Mouse (Mus musculus) adrenal gland, postnatal 10 days (tissue): ENCODE results near the gene Mansc1. TPM values are rescaled to one million over a fixed set of nuclear protein-coding genes. Genes with fewer than 3 reads are reported as not detected.
A peak's percentile ranks its signal among the peaks of the same experiment; 100 is the strongest.

Experiments
- DNase-seq: peaks from one replicate; pipeline ENCODE4 v3.0.0; 2021; ENCODE audit warnings: mixed read lengths
- total RNA-seq, 2 experiments: library from RNA; stranded (reverse); gene quantifications; 2 replicates each; pipeline ENCODE4 v1.2.3; 2021

Mansc1 gene
- total RNA-seq, 2 experiments from 2014 or later, result 5.5 to 6.9 TPM

DNA sequence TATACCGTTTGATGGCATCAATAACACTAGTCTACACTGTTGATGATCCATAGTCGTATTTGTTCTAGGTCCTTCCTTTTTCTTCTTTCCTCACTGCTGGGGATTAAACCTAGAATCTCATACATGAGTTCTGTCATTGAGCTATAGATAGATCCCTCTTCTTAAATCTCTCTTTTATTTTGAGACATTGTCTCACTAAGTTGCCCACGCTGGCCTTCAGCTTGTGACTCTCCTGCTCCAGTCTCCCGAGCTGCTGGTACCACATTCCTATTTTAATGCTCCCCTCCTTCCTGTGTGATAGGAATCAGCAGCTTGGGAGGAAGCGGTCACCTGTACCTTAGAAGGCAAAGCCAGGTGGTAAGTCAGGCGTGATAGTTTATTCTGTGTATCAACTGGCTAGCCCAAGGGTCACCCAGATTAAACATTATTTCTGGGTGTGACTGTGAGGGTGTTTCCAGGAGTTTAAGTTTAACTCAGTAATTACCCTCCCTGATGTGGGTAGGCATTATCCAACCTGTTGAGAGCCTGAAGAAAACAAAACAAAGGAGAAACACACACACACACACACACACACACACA is 34.5 kb downstream of the Mansc1 start:
- no peak for DNase-seq

GRCm38 (mm10) chr6:134594569-134595442 is 37.5 kb downstream of the Mansc1 start:
- peak; percentile 47 for DNase-seq

DNA sequence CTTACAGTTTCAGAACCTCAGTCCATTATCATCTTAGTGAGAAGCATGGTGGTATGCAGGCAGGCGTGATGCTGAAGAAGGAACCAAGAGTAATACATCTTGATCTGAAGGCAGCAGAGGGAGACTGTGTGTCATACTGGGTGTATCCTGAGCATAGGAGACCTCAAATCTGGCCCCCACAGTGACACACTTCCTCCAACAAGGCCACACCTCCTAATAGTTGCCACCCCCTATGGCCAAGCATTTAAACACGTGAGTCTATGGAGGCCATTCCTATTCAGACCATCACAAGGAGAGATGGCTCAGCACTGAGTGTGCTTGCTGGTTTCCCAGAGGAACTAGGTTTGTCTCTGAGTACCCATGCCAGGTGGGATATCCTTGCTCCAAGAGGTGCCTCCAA is 40.7 kb downstream of the Mansc1 start:
- DNase-seq, result no peak

- DNase-seq, result no peak
Measured at GRCm38 (mm10) chr6:134586241-134586640, 46.0 kb downstream of the Mansc1 start.

GRCm38 (mm10) chr6:134584616-134585015 is 47.7 kb downstream of the Mansc1 start:
- no peak for DNase-seq

GRCm38 (mm10) chr6:134582110-134582509 is 50.2 kb downstream of the Mansc1 start:
- no peak for DNase-seq

DNA sequence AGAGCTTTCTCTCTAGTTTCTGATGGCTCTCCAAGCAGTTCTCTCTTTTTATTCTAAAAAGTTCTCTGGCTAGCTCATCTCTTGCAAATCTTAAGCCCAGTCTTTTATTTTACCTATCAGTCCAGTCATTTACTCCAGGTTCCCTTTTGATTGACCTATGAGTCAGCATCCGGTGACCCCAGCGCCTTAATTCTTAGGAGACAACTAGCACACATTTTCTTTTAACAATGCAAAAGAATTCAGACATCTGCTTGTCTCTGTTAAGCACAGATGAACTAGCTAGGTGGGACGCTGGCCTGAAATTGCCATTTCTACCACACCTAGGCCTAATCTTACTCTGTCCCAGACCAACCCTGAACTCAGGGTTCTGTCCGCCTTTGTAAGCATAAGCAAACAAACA is 52.8 kb downstream of the Mansc1 start:
- no peak for DNase-seq

DNA sequence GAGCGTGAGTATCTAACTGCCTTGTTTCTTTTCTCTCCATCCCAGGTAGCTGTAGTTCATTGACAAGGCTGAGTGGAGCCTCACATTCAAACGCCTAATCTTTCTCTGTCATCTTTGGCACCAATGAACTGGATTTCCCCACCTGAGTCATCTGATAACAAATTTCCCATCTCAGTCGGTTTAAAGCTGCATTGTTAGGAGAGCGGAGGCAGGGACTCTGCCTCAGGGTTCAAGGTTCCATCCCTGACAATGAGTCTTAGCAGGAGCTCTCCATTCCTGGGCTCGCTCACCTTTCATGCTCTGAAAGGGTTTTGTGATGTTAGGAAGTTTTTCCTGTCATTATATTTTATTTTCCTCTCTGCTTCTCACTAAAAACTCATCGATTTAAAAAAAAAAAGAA is 54.2 kb downstream of the Mansc1 start:
- DNase-seq, result no peak

DNA sequence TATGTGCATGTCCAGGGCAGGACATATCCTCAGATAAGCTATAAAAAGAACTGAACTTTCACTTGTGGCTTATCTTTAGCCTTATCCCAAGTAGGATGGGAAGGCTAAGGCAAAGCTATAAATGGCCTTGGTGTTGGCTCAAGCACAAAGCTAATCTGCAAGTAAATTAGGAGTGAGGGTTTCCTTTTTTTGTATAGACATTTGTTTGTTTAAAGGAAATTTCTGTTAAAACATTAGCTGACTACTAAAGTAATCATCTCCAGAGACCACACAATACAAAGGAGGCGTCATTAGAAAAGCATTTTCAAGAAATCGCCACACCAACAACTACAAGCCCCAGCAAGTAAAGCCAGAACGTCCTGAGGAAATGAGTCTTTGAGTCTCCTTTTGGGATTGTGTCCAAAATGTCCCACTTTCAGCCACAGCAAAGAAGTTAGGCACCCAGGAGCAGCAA is 57.0 kb downstream of the Mansc1 start:
- no peak for DNase-seq

DNA sequence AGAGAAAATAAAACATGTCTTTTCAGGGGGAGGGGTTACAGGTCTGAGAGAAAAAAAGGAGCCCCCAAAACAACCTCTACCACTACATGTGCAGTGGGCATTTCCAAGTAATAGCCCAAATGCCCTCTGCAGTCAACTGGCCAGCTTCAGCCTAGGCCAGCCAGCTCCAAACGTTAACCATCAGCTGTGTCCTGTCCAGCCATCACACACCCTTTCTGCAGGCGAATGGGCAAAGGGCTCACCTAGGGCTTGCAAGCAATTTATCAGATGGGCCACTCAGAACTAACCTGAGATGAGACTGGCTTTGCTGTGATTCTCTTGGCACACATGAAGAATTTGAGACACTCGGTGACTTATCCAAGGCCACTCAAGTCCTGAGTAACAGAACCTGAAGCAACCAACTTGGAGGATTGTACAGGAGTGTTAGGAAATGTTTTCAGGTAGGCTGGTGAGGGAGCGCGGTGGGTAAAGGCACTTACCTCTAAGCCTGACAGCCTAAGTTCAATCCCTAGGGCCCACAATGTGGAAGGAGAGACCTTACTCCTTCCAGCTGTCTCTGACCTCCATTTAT is 64.2 kb downstream of the Mansc1 start:
- DNase-seq, result no peak

DNA sequence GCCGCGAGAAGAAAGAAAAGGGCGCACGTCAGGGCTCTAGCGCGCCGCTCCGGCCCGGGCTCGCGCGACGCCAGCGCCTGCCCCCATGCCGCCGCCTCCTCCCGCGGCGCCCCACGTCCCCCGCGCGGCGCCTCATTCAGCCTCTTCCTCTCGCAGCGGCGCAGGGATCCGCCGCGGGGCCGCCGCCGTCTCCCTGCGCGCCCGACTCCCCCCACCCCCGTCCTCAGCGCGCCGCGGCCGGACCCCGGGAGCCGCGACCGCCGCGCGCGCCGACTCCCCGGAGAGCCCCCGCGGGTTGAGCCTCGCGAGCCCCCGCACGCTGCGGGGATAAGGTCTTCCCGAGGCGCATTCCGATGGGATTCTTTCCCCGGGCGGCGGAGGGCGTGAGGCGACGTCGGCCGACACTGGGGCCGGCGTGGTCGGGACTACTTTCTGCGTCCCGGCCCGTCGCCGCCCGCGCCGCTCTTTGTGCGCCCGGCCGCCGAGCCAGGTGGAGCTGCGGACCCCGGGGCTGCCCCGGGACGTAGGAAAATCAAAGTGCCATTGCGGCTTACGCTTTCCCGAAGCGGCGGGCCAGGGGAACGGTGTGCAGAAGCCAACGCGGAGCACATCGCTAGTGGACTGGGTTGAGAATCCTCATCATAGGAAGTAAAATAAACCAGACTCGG is 65.3 kb downstream of the Mansc1 start, which contains the start of gene Lrp6:
TSS of gene Lrp6 (minus strand) at position 148 of the 668 bp plus-strand sequence.
- peak; percentile 91 for DNase-seq

DNA sequence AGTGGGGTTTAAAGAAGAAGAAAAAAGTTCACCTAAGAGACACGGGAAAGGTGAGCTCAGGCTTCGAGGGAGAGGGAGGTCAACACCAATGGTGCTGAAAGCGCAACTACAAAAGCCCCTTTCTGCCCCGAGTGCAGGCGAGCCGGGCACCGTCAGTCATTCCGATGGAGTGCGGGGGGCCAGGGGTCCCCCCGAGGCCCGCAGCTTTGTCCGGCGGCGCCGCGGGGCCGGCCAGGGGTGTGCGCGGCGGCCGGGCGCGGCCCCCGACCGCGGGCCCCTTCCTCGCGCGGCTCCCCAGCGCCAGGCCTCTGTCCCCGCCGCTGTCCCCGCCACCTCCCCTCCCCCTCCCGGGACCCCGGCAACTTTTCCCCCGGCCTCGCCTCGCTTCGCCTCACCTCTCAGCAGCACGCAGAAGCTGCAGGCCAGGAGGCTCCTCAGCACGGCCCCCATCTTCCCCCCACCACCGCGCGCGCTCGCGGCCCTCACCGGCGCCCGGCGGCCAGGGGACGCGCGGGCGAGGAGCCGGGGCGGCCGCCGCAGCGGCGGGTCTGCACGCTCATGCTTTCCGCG is 66.0 kb downstream of the Mansc1 start:
- peak; percentile 47 for DNase-seq

GRCm38 (mm10) chr6:134565606-134566247 is 66.6 kb downstream of the Mansc1 start:
- DNase-seq, result peak; percentile 49

- no peak for DNase-seq
Measured at GRCm38 (mm10) chr6:134564539-134564938, 67.7 kb downstream of the Mansc1 start.

DNA sequence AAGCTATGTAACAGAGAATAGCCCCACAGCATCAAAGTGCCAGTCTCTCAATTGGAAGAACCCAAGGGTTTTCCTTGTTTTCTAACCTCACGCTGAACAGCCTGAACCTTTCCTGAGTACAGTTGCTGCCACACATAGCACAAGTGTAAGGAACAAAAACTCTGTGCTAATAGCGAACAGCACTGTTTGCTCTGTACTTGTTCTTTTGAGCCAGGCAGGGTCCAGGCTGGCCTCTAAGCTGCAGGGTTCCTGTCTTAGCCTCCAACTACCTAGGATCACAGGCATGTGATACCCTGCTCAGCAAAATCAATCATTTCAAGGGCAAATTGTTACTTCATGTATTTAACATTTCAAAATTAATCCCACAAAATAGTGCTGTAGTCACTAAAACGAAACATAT is 72.7 kb downstream of the Mansc1 start:
- no peak for DNase-seq

Other genes starting within 250 kb of the Mansc1 start
- not detected for gene Bcl2l14, start 236.2 kb downstream of the Mansc1 start, total RNA-seq
- gene Lrp6, start 65.5 kb downstream of the Mansc1 start, total RNA-seq, result 10 to 100 TPM; 77.3 to 78.5 TPM
- gene Borcs5, start 7.0 kb upstream of the Mansc1 start, total RNA-seq, result 10 to 100 TPM; 11.3 to 14.4 TPM
- 10 to 100 TPM; 19.3 to 23.0 TPM for gene Dusp16, start 160.1 kb upstream of the Mansc1 start, total RNA-seq
- 10 to 100 TPM; 14.8 to 17.3 TPM for gene Crebl2, start 197.7 kb upstream of the Mansc1 start, total RNA-seq